Mouse (Mus musculus): ENCODE results near the gene Slc52a3. TPM values are rescaled to one million over a fixed set of nuclear protein-coding genes. Genes with fewer than 3 reads are reported as not detected.

Slc52a3 gene
- polyA plus RNA-seq, 1 experiment from 2014 or later: 1.6 TPM

GRCm38 (mm10) chr2:151998932-151999331 is 2.6 kb downstream of the Slc52a3 start:
- no peak for DNase-seq (ENCODE audit: low spot score)

GRCm38 (mm10) chr2:151999669-152000290 is 3.5 kb downstream of the Slc52a3 start:
- DNase-seq (ENCODE audit: low spot score): no peak

GRCm38 (mm10) chr2:152000291-152000679 is 4.0 kb downstream of the Slc52a3 start:
- DNase-seq (ENCODE audit: low spot score): no peak

GRCm38 (mm10) chr2:152000735-152001134 is 4.4 kb downstream of the Slc52a3 start:
- DNase-seq (ENCODE audit: low spot score): no peak

GRCm38 (mm10) chr2:152002529-152002928 is 6.2 kb downstream of the Slc52a3 start:
- no peak for DNase-seq (ENCODE audit: low spot score)

- DNase-seq (ENCODE audit: low spot score): no peak
Observed at GRCm38 (mm10) chr2:152007783-152008182, 11.5 kb downstream of the Slc52a3 start.

- DNase-seq (ENCODE audit: low spot score): no peak
Observed at GRCm38 (mm10) chr2:152009061-152009779, 12.9 kb downstream of the Slc52a3 start.

- no peak for DNase-seq (ENCODE audit: low spot score)
Observed at GRCm38 (mm10) chr2:152010251-152010650, 13.9 kb downstream of the Slc52a3 start.

- DNase-seq (ENCODE audit: low spot score): no peak
Observed at GRCm38 (mm10) chr2:152010661-152011060, 14.3 kb downstream of the Slc52a3 start.

- DNase-seq (ENCODE audit: low spot score): no peak
Observed at GRCm38 (mm10) chr2:152011724-152012123, 15.4 kb downstream of the Slc52a3 start.

GRCm38 (mm10) chr2:152012222-152012621 is 15.9 kb downstream of the Slc52a3 start:
- no peak for DNase-seq (ENCODE audit: low spot score)

- DNase-seq (ENCODE audit: low spot score): no peak
Observed at GRCm38 (mm10) chr2:152012701-152013100, 16.4 kb downstream of the Slc52a3 start.

GRCm38 (mm10) chr2:152015997-152016396 is 19.7 kb downstream of the Slc52a3 start:
- DNase-seq (ENCODE audit: low spot score): no peak

GRCm38 (mm10) chr2:152016666-152017065 is 20.4 kb downstream of the Slc52a3 start:
- no peak for DNase-seq (ENCODE audit: low spot score)

- DNase-seq (ENCODE audit: low spot score): peak; percentile 41
Observed at GRCm38 (mm10) chr2:152020255-152020654, 23.9 kb downstream of the Slc52a3 start.

GRCm38 (mm10) chr2:152022022-152022421 is 25.7 kb downstream of the Slc52a3 start:
- no peak for DNase-seq (ENCODE audit: low spot score)

- no peak for DNase-seq (ENCODE audit: low spot score)
Observed at GRCm38 (mm10) chr2:152024883-152025422, 28.6 kb downstream of the Slc52a3 start.

GRCm38 (mm10) chr2:152029252-152030082 is 33.2 kb downstream of the Slc52a3 start:
- peak; percentile 91 for DNase-seq (ENCODE audit: low spot score)

- DNase-seq (ENCODE audit: low spot score): no peak
Observed at GRCm38 (mm10) chr2:152030986-152031385, 34.7 kb downstream of the Slc52a3 start.

- no peak for DNase-seq (ENCODE audit: low spot score)
Observed at GRCm38 (mm10) chr2:152040101-152040500, 43.8 kb downstream of the Slc52a3 start.

GRCm38 (mm10) chr2:152047116-152048002 is 51.0 kb downstream of the Slc52a3 start:
- no peak for DNase-seq (ENCODE audit: low spot score)
